Mouse (Mus musculus) inflammation-experienced regulatory T-cells (primary cell): Measurements from ENCODE around the gene Gemin8. TPM values are rescaled to one million over a fixed set of nuclear protein-coding genes. Genes with fewer than 3 reads are reported as not detected.

Experiments
- polyA plus RNA-seq, 2 experiments: library from polyadenylated mRNA; unstranded; fragments of 100-300 nt; shearing (Covaris generic); gene quantifications; one replicate each; pipeline ENCODE4 v1.2.1; 2017

The Gemin8 gene
- 10 to 100 TPM in 1 of 2 experiments, 1 to 10 TPM in 1; 8.3 to 23.9 TPM for polyA plus RNA-seq

DNA sequence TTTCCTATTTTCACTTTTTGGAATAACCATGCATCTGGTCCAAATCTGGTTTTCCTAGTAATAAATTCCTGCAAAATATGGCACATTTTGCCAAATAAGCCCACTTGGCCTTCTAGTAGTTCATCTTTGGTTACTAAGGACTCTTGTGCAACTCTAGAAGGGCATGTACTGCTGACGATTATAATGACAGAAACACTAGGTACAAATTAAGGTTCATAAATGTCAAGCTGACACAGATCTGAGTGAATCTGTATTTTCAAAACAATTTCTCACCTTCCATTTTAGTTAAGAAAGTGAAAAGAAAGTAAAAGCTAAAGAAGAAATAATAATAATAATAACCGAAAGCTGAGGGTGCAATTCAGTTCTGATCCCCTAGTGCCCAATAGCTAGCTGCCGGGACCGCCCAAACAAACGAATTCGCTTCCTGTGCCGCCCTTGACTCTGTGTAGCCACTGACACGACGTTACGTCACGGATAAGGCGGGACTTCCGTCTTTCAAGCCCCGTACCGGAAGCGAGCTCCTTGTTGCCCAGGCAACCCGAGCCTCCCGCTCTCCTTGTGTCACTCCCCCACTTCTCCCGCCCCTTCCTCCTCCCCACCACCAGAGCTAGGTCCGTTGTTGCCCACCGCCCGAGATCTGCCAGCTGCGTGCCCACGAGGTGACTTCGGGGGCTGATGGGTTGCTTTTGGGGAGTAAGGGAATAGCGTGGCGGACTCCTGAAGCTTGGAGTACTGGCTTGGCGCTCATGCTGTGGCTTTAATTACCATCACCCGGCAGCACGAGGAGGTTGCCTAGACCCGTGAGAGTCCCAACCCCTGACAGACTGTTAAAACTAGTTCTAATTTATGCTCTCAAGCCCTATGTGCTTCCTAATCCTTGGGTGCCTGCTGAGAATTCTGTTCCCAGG is at the start of gene Gemin8:
TSS of gene Gemin8 (plus strand) at position 563 of the 908 bp plus-strand sequence.

DNA sequence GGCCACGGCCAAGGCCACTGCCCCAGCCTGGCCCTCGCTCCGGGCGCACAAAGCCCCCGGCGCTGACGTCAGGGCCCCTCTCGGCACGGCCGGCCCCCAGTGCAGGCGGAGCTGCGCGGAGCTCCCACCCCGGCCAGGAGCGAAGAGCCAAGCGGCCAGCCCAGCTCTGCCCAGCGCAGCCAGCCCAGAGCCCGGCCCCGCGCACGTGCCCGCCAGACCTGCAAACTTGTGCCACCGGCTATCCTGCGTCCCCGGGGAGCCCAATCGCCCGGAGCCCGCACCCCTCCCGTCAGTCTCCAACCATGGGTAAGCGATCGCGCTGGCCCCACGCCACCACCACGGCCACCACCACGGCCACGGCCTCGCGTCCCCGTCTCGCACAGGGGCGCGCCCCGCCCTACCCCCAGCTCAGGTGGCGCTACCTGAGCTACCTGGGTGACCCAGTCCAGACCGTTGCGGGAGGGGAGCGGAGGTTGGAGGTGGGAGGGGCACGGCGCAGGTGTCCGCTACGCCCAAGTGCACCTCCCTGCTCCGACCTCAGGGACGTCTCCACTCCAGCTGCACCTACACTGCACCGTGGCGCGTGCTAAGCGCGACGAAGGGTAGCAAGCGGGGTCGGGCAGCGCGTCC is 68.7 kb downstream of the Gemin8 start, which contains the start of gene Gpm6b:
TSS of gene Gpm6b (plus strand) at position 81 of the 630 bp plus-strand sequence.

Other genes starting within 250 kb of the Gemin8 start
- gene Gpm6b, start 68.5 kb downstream of the Gemin8 start, polyA plus RNA-seq = 10 to 100 TPM; 30.5 to 53.2 TPM